Mouse (Mus musculus) erythroid progenitor cell, adult 5-6 weeks (primary cell): ENCODE results near the gene Slc25a43. TPM values are rescaled to one million over a fixed set of nuclear protein-coding genes. Genes with fewer than 3 reads are reported as not detected.
"Not testable (repeated sequence)": the region's sequence is repeated elsewhere in the genome, so short reads cannot be mapped to it uniquely, and the experiment has no call there.

ENCODE experiments used
- ATAC-seq: replicated peaks from 2 replicates; pipeline ENCODE4 v1.8.0; 2016; ENCODE audit warnings: moderate number of reproducible peaks, mild to moderate bottlenecking, moderate TSS enrichment, inconsistent platforms; ENCODE audit not compliant: poor library complexity, low FRiP score, severe bottlenecking
- total RNA-seq, 2 experiments: library from RNA; stranded (forward) in 1 of 2; stranded (reverse) in 1 of 2; fragments of 150-400 nt in 1 of 2; fragments of 186-747, 209-891 nt in 1 of 2; gene quantifications; 2 replicates each; pipeline versions ENCODE4 v1.2.3 to v1.2.4; 2015 to 2017; ENCODE audit warnings: low replicate concordance in 2 of 2

The Slc25a43 gene
- total RNA-seq, 2 experiments from 2014 or later = not detected

GRCm38 (mm10) chrX:36772591-36772990 is 29.1 kb downstream of the Slc25a43 start:
- no peak for ATAC-seq

GRCm38 (mm10) chrX:36775520-36775919 is 32.1 kb downstream of the Slc25a43 start:
- ATAC-seq = no peak

- no peak for ATAC-seq
Observed at GRCm38 (mm10) chrX:36777694-36778093, 34.2 kb downstream of the Slc25a43 start.

- no peak for ATAC-seq
Observed at GRCm38 (mm10) chrX:36789360-36789759, 45.9 kb downstream of the Slc25a43 start.

GRCm38 (mm10) chrX:36794571-36794970 is 51.1 kb downstream of the Slc25a43 start:
- ATAC-seq = no peak

- peak; percentile 99 for ATAC-seq
Observed at GRCm38 (mm10) chrX:36795424-36796162, 52.1 kb downstream of the Slc25a43 start, which contains the start of gene Slc25a5. Gene Slc25a5, plus strand, starts transcription at chrX:36795651.

- peak; percentile 75 for ATAC-seq
Observed at GRCm38 (mm10) chrX:36796163-36796581, 52.7 kb downstream of the Slc25a43 start.

- ATAC-seq = not testable (repeated sequence)
Observed at GRCm38 (mm10) chrX:36796734-36797133, 53.3 kb downstream of the Slc25a43 start.

GRCm38 (mm10) chrX:36799131-36799879 is 55.8 kb downstream of the Slc25a43 start:
- no peak for ATAC-seq

- ATAC-seq = no peak
Observed at GRCm38 (mm10) chrX:36803189-36803588, 59.7 kb downstream of the Slc25a43 start.

GRCm38 (mm10) chrX:36804196-36804595 is 60.7 kb downstream of the Slc25a43 start:
- no peak for ATAC-seq

- no peak for ATAC-seq
Observed at GRCm38 (mm10) chrX:36805466-36806235, 62.2 kb downstream of the Slc25a43 start.

GRCm38 (mm10) chrX:36807360-36808317 is 64.2 kb downstream of the Slc25a43 start:
- peak; percentile 96 for ATAC-seq

- no peak for ATAC-seq
Observed at GRCm38 (mm10) chrX:36808318-36808683, 64.8 kb downstream of the Slc25a43 start.

GRCm38 (mm10) chrX:36811377-36811776 is 67.9 kb downstream of the Slc25a43 start:
- ATAC-seq = no peak

- no peak for ATAC-seq
Observed at GRCm38 (mm10) chrX:36814161-36814836, 70.8 kb downstream of the Slc25a43 start.

GRCm38 (mm10) chrX:36815022-36815421 is 71.6 kb downstream of the Slc25a43 start:
- no peak for ATAC-seq

- ATAC-seq = no peak
Observed at GRCm38 (mm10) chrX:36815439-36815838, 72.0 kb downstream of the Slc25a43 start.
